Comparison of ENCODE assay signal across 8 mouse cellular contexts in the genomic region with DNA sequence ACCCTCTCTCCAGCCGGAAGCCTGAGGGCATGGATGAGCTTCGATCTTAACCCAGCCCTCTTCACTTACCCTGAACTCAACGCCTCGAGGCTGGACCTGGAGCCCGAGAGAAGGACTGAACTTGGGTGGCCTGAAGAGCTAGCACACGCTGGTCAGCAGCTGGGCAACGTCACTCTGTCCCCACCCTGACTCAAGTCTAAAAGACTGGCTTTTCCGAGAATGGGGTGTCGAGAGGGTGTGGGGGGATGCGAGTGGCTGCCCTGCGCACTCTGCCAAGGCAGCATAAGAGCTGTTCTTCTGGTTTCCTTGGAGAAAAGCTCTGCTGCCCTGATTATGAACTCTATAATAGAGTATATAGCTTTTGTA. TPM values are rescaled to one million over a fixed set of nuclear protein-coding genes. Genes with fewer than 3 reads are reported as not detected.
DNase-seq lines count a peak whose midpoint lies in the region; ATAC-seq and TF ChIP-seq lines count a peak whose summit lies in the region.

No protein-coding gene starts in this region.

- H3K9ac ChIP-seq in heart, adult 2 months (ENCODE audit: low read depth, low read length): peak overlapping the region; percentile 95
- H3K9ac ChIP-seq in liver, embryonic 13.5 days: peak overlapping the region; percentile 64; the same call in 1 of the 2 replicates

- no peak for TF ChIP-seq CTCF in heart, adult 2 months (IDR thresholded peaks at IDR 0.05)

- intact Hi-C loops in heart, adult 2 months (cut with DNase I): loop anchor here (5.0 kb wide), 2 partner anchors 137 to 317 kb away; partner anchors contain the start of genes 6030445D17Rik and Zfp46

- H3K27me3 ChIP-seq in heart, adult 2 months (ENCODE audit: control insufficient read depth, insufficient read depth, low read length): no peaks in the 10 kb centered on the region
- H3K27me3 ChIP-seq in liver, embryonic 13.5 days: peaks cover 97% of the 10 kb centered on the region

- H3K27ac ChIP-seq in heart, adult 2 months: peak overlapping the region; percentile 99
- H3K27ac ChIP-seq in liver, embryonic 13.5 days: peak overlapping the region; percentile 74

- H3K36me3 ChIP-seq in heart, adult 2 months (ENCODE audit: control insufficient read depth, insufficient read depth, low read length): peaks cover 3% of the 10 kb centered on the region
- H3K36me3 ChIP-seq in liver, embryonic 13.5 days: no peaks in the 10 kb centered on the region

- TF ChIP-seq POLR2A in heart, adult 2 months (IDR thresholded peaks at IDR 0.05; ENCODE audit: insufficient read depth, low read depth, low read length): no peak; the same call in none of the 2 replicates

- 9% methylated on average over 11 of the region's 11 CpGs for WGBS in heart, adult 2 months
- 2% methylated on average over 11 of the region's 11 CpGs for WGBS in liver, embryonic 13.5 days (ENCODE audit: insufficient replicate concordance)

- H3K4me3 ChIP-seq in heart, adult 2 months: peak overlapping the region; percentile 80
- H3K4me3 ChIP-seq in liver, embryonic 13.5 days (replicated peaks): peak overlapping the region; percentile 57

- no peaks in the 10 kb centered on the region for H3K79me2 ChIP-seq in heart, adult 2 months (replicated peaks; ENCODE audit: control insufficient read depth, insufficient read depth, low read length)

- no peaks in the 10 kb centered on the region for H3K9me3 ChIP-seq in liver, embryonic 13.5 days (replicated peaks)

- peak overlapping the region; percentile 61 for H3K4me2 ChIP-seq in liver, embryonic 13.5 days

- ATAC-seq in liver, embryonic 13.5 days (ENCODE audit: low read depth): no peak

- peaks cover 13% of the 10 kb centered on the region for H3K4me1 ChIP-seq in heart, adult 2 months (ENCODE audit: control insufficient read depth, insufficient read depth, low read length)
- peaks cover 72% of the 10 kb centered on the region for H3K4me1 ChIP-seq in liver, embryonic 13.5 days (replicated peaks)

- no peak for DNase-seq in heart, adult 2 months
- DNase-seq in heart, adult 8-10 months (ENCODE audit: low spot score): no peak
- DNase-seq in thymus, postnatal 4 days: peak; percentile 53
- no peak for DNase-seq in thymus, postnatal 25 days
- no peak for DNase-seq in liver, embryonic 13.5 days
- no peak for DNase-seq in frontal cortex, postnatal 25 days (ENCODE audit: low spot score in 2 of 2)
- no peak for DNase-seq in frontal cortex, postnatal 10 days (ENCODE audit: low spot score in 2 of 2)
- DNase-seq in urinary bladder, postnatal 25 days (ENCODE audit: low spot score): no peak

- no peak for TF ChIP-seq EP300 in heart, adult 2 months (IDR thresholded peaks at IDR 0.05; ENCODE audit: insufficient read depth, low read depth, low read length)

RNA-seq across cellular contexts. Expression of gene Id3, which starts 1.6 kb away (rescaled TPM):
- total RNA-seq in heart, adult 2 months (2021): 10 to 100 TPM; 56.8 to 58.8 TPM
- 92.1 and 120 TPM in 2 replicates for polyA plus RNA-seq in heart, adult 2 months (2012; rRNA removed)
- 10 to 100 TPM; 41.4 to 71.3 (median 61.6) TPM for total RNA-seq in heart, adult 8-10 months (2022)
- 48.1 and 51.3 TPM in 2 replicates for polyA plus RNA-seq in liver, embryonic 13.5 days (2015; fragmentation: Nextera tagmentation; extraction: Ambion mirVana)

RNA-seq across cellular contexts. Expression of gene E2f2, which starts 27.3 kb away (rescaled TPM):
- total RNA-seq in heart, adult 2 months (2021): 1 to 10 TPM in 1 of 2 experiments, under 1 TPM in 1; 0.65 to 5.3 TPM
- polyA plus RNA-seq in heart, adult 2 months (2012; rRNA removed): 0.41 and 1.3 TPM in 2 replicates
- 1 to 10 TPM in 1 of 4 experiments, under 1 TPM in 3; 0.38 to 2.1 (median 0.59) TPM for total RNA-seq in heart, adult 8-10 months (2022)
- 64.7 and 72.1 TPM in 2 replicates for polyA plus RNA-seq in liver, embryonic 13.5 days (2015; fragmentation: Nextera tagmentation; extraction: Ambion mirVana)
